Mouse (Mus musculus) cerebellum, adult 11 months (tissue): ENCODE results near the gene Ptprz1.
"Not testable (repeated sequence)": the region's sequence is repeated elsewhere in the genome, so short reads cannot be mapped to it uniquely, and the experiment has no call there.

Source experiments
- DNase-seq: peaks from one replicate; pipeline ENCODE4 v3.0.0; 2022

The Ptprz1 gene

GRCm38 (mm10) chr6:23014988-23015613, 139.8 kb downstream of the Ptprz1 start:
- no peak for DNase-seq

GRCm38 (mm10) chr6:23028251-23028650, 152.9 kb downstream of the Ptprz1 start:
- DNase-seq = no peak

- DNase-seq = no peak
Observed at GRCm38 (mm10) chr6:23048836-23049235, 173.5 kb downstream of the Ptprz1 start.

- no peak for DNase-seq
Observed at GRCm38 (mm10) chr6:23055734-23056133, 180.4 kb downstream of the Ptprz1 start.

GRCm38 (mm10) chr6:23076060-23076459, 200.8 kb downstream of the Ptprz1 start:
- DNase-seq = no peak

GRCm38 (mm10) chr6:23078273-23078672, 203.0 kb downstream of the Ptprz1 start:
- DNase-seq = no peak

- no peak for DNase-seq
Observed at GRCm38 (mm10) chr6:23079991-23080680, 204.8 kb downstream of the Ptprz1 start.

GRCm38 (mm10) chr6:23084587-23085421, 209.5 kb downstream of the Ptprz1 start:
- no peak for DNase-seq

- not testable (repeated sequence) for DNase-seq
Observed at GRCm38 (mm10) chr6:23089292-23089691, 214.0 kb downstream of the Ptprz1 start.

GRCm38 (mm10) chr6:23090346-23091055, 215.2 kb downstream of the Ptprz1 start:
- not testable (repeated sequence) for DNase-seq
